Mouse (Mus musculus) CH12.LX (cell line): ENCODE results near the gene Phlda3. TPM values are rescaled to one million over a fixed set of nuclear protein-coding genes. Genes with fewer than 3 reads are reported as not detected.

ENCODE experiments used
- DNase-seq: peaks from one replicate; pipeline ENCODE4 v3.0.0-alpha.2; 2013; ENCODE audit errors: extremely low read depth
- H3K27ac ChIP-seq: 2 replicates; pipeline ENCODE4 v1.5.1; 2012; ENCODE audit warnings: low read depth, mild to moderate bottlenecking, control low read depth, moderate library complexity; ENCODE audit not compliant: insufficient read depth
- H3K27me3 ChIP-seq: replicated peaks from 2 replicates; pipeline ENCODE3; 2012; ENCODE audit warnings: inconsistent platforms
- H3K36me3 ChIP-seq, 2 experiments: replicated peaks in 1 of 2; 2 replicates each; pipeline versions ENCODE3 to v1.6.1; 2012; ENCODE audit warnings: inconsistent platforms in 1 of 2, low read length in 1 of 2, mild to moderate bottlenecking in 1 of 2, mixed read lengths in 1 of 2, moderate library complexity in 1 of 2; ENCODE audit not compliant: control insufficient read depth in 1 of 2, insufficient read depth in 1 of 2
- H3K4me1 ChIP-seq, 2 experiments: 2 replicates each; pipeline ENCODE4 v1.6.1; 2012; ENCODE audit warnings: inconsistent platforms in 1 of 2, moderate library complexity in 1 of 2; ENCODE audit not compliant: insufficient read depth in 2 of 2, control insufficient read depth in 1 of 2
- H3K4me2 ChIP-seq: 2 replicates; pipeline ENCODE4 v1.6.1; 2012; ENCODE audit warnings: low read depth, mild to moderate bottlenecking, control low read depth; ENCODE audit not compliant: poor library complexity, insufficient read depth, severe bottlenecking
- H3K4me3 ChIP-seq, 3 experiments: fragments of 150-350 bp in 1 of 3; sonication (generic) in 1 of 3; replicated peaks in 1 of 3; 2 replicates each; pipeline versions ENCODE3 to v1.5.1; 2011 to 2012; ENCODE audit warnings: low read depth in 2 of 3, low read length in 2 of 3, mild to moderate bottlenecking in 2 of 3, moderate library complexity in 2 of 3, control low read depth in 1 of 3, improper control_type of control experiment in 1 of 3, inconsistent platforms in 1 of 3, mixed read lengths in 1 of 3; ENCODE audit not compliant: poor library complexity in 1 of 3
- H3K79me2 ChIP-seq: replicated peaks from 2 replicates; pipeline ENCODE4 v1.6.1; 2012; ENCODE audit warnings: mild to moderate bottlenecking, moderate library complexity; ENCODE audit not compliant: control insufficient read depth, poor library complexity, insufficient read depth, severe bottlenecking; ENCODE audit errors: extremely low read depth
- H3K9ac ChIP-seq: 2 replicates; pipeline ENCODE4 v1.6.1; 2012; ENCODE audit warnings: low read depth, mild to moderate bottlenecking, control low read depth, moderate library complexity; ENCODE audit not compliant: insufficient read depth
- H3K9me3 ChIP-seq: replicated peaks from 2 replicates; pipeline ENCODE3; 2012; ENCODE audit warnings: low read length, inconsistent platforms, mixed read lengths
- CHD2 ChIP-seq: IDR thresholded peaks from 2 replicates; pipeline ENCODE4 v1.6.1; 2011; ENCODE audit warnings: low read length, improper control_type of control experiment
- CTCF ChIP-seq, 2 experiments: IDR thresholded peaks in 1 of 2; conservative IDR thresholded peaks in 1 of 2; 2 replicates each; pipeline ENCODE4 v1.5.1; 2011 to 2012; ENCODE audit warnings: low read depth in 2 of 2, low read length in 2 of 2, improper control_type of control experiment in 1 of 2, inconsistent platforms in 1 of 2, mild to moderate bottlenecking in 1 of 2, moderate library complexity in 1 of 2
- E2F4 ChIP-seq: IDR thresholded peaks from 2 replicates; pipeline ENCODE4 v1.6.1; 2011; ENCODE audit warnings: low read depth, low read length, improper control_type of control experiment; ENCODE audit not compliant: insufficient replicate concordance
- ELF1 ChIP-seq: IDR thresholded peaks from 2 replicates; pipeline ENCODE4 v1.6.1; 2014; ENCODE audit warnings: low read depth, mild to moderate bottlenecking, inconsistent platforms, low read length, improper control_type of control experiment
- ETS1 ChIP-seq: conservative IDR thresholded peaks from 2 replicates; pipeline ENCODE4 v1.6.1; 2012; ENCODE audit warnings: low read depth, mild to moderate bottlenecking, inconsistent platforms, low read length, improper control_type of control experiment, moderate library complexity
- GABPA ChIP-seq: IDR thresholded peaks from 2 replicates; pipeline ENCODE4 v1.6.1; 2012; ENCODE audit warnings: low read depth, low read length, improper control_type of control experiment, inconsistent platforms; ENCODE audit not compliant: insufficient replicate concordance
- HCFC1 ChIP-seq: IDR thresholded peaks from 2 replicates; pipeline ENCODE4 v1.6.1; 2012; ENCODE audit warnings: low read depth, mild to moderate bottlenecking, inconsistent platforms, low read length, improper control_type of control experiment
- IRF4 ChIP-seq: IDR thresholded peaks from 2 replicates; pipeline ENCODE4 v1.6.1; 2014; ENCODE audit warnings: low read depth, mild to moderate bottlenecking, inconsistent platforms, low read length, improper control_type of control experiment
- JUN ChIP-seq: IDR thresholded peaks from 2 replicates; pipeline ENCODE4 v1.6.1; 2011; ENCODE audit warnings: low read depth, mild to moderate bottlenecking, low read length, improper control_type of control experiment, moderate library complexity; ENCODE audit not compliant: insufficient read depth
- JUND ChIP-seq: conservative IDR thresholded peaks from 2 replicates; pipeline ENCODE4 v1.6.1; 2011; ENCODE audit warnings: low read depth, low read length, improper control_type of control experiment
- KAT2A ChIP-seq: IDR thresholded peaks from 2 replicates; pipeline ENCODE4 v1.6.1; 2012; ENCODE audit warnings: low read length, improper control_type of control experiment, inconsistent platforms; ENCODE audit not compliant: insufficient replicate concordance
- MAFK ChIP-seq: IDR thresholded peaks from 2 replicates; pipeline ENCODE4 v1.6.1; 2011; ENCODE audit warnings: low read length, improper control_type of control experiment; ENCODE audit not compliant: insufficient replicate concordance
- MAX ChIP-seq: IDR thresholded peaks from 2 replicates; pipeline ENCODE4 v1.6.1; 2011; ENCODE audit warnings: low read length, improper control_type of control experiment
- MAZ ChIP-seq: IDR thresholded peaks from 2 replicates; pipeline ENCODE4 v1.6.1; 2012; ENCODE audit warnings: low read depth, mild to moderate bottlenecking, inconsistent platforms, low read length, improper control_type of control experiment, moderate library complexity
- MEF2A ChIP-seq: IDR thresholded peaks from 2 replicates; pipeline ENCODE4 v1.6.1; 2014; ENCODE audit warnings: low read depth, mild to moderate bottlenecking, inconsistent platforms, low read length, improper control_type of control experiment, borderline replicate concordance
- MYC ChIP-seq: IDR thresholded peaks from 2 replicates; pipeline ENCODE4 v1.6.1; 2011; ENCODE audit warnings: low read depth, mild to moderate bottlenecking, improper control_type of control experiment, low read length
- NELFE ChIP-seq: IDR thresholded peaks from 2 replicates; pipeline ENCODE4 v1.6.1; 2011; ENCODE audit warnings: low read depth, low read length, improper control_type of control experiment
- NRF1 ChIP-seq: IDR thresholded peaks from 2 replicates; pipeline ENCODE4 v1.6.1; 2014; ENCODE audit warnings: low read depth, mild to moderate bottlenecking, inconsistent platforms, low read length, improper control_type of control experiment, moderate library complexity
- PAX5 ChIP-seq: IDR thresholded peaks from 2 replicates; pipeline ENCODE4 v1.6.1; 2012; ENCODE audit warnings: low read length, inconsistent platforms, mixed read lengths
- POLR2A ChIP-seq: IDR thresholded peaks from 2 replicates; pipeline ENCODE4 v1.6.1; 2011; ENCODE audit warnings: low read depth, mild to moderate bottlenecking, improper control_type of control experiment, low read length
- RCOR1 ChIP-seq: conservative IDR thresholded peaks from 2 replicates; pipeline ENCODE4 v1.6.1; 2012; ENCODE audit warnings: low read depth, mild to moderate bottlenecking, inconsistent platforms, low read length, improper control_type of control experiment
- SIN3A ChIP-seq: IDR thresholded peaks from 2 replicates; pipeline ENCODE4 v1.6.1; 2012; ENCODE audit warnings: low read length, improper control_type of control experiment, inconsistent platforms
- SMC3 ChIP-seq: IDR thresholded peaks from 2 replicates; pipeline ENCODE4 v1.6.1; 2011; ENCODE audit warnings: low read depth, low read length, improper control_type of control experiment
- UBTF ChIP-seq: IDR thresholded peaks from 2 replicates; pipeline ENCODE4 v1.6.1; 2012; ENCODE audit warnings: low read depth, mild to moderate bottlenecking, inconsistent platforms, low read length, improper control_type of control experiment, moderate library complexity
- USF1 ChIP-seq: IDR thresholded peaks from 2 replicates; pipeline ENCODE4 v1.6.1; 2014; ENCODE audit warnings: low read depth, mild to moderate bottlenecking, inconsistent platforms, low read length, improper control_type of control experiment
- USF2 ChIP-seq: conservative IDR thresholded peaks from 2 replicates; pipeline ENCODE4 v1.6.1; 2011; ENCODE audit warnings: low read depth, low read length, improper control_type of control experiment
- ZC3H11A ChIP-seq: IDR thresholded peaks from 2 replicates; pipeline ENCODE4 v1.6.1; 2012; ENCODE audit warnings: low read depth, mild to moderate bottlenecking, inconsistent platforms, low read length, improper control_type of control experiment
- ZKSCAN1 ChIP-seq: IDR thresholded peaks from 2 replicates; pipeline ENCODE4 v1.6.1; 2012; ENCODE audit warnings: low read depth, inconsistent platforms, low read length, improper control_type of control experiment, borderline replicate concordance
- ZMIZ1 ChIP-seq: IDR thresholded peaks from 2 replicates; pipeline ENCODE4 v1.6.1; 2012; ENCODE audit warnings: low read depth, mild to moderate bottlenecking, inconsistent platforms, low read length, improper control_type of control experiment
- ZNF384 ChIP-seq: IDR thresholded peaks from 2 replicates; pipeline ENCODE4 v1.6.1; 2012; ENCODE audit warnings: low read depth, low read length, improper control_type of control experiment, inconsistent platforms
- dilution Hi-C: fragments of 300-500 bp; cut with MboI; formaldehyde crosslinking; loops from 2 replicates; pipeline ENCODE4 v1.14.3; 2020; ENCODE audit warnings: low sequenced_read_pairs; ENCODE audit not compliant: extremely low pct_unique_long_range_greater_than_20kb, extremely low pct_ligation_motif_present
- in situ Hi-C: fragments of 300-500 bp; cut with MboI; formaldehyde crosslinking; loops from 3 replicates; pipeline ENCODE4 v1.14.3; 2019; ENCODE audit warnings: low sequenced_read_pairs, low pct_ligation_motif_present, low pct_unique_long_range_greater_than_20kb, mixed read lengths
- polyA plus RNA-seq: library from polyadenylated mRNA; unstranded; fragments of >175 nt; gene quantifications from 2 replicates; pipeline ENCODE4 v1.2.1, GENCODE M21; 2012; ENCODE audit warnings: low read depth; ENCODE audit not compliant: insufficient read length
- total RNA-seq, 2 experiments: library from RNA; depleted of rRNA; stranded (reverse); fragments of 300-350 nt in 1 of 2; fragments of >200 nt in 1 of 2; gene quantifications; 2 replicates each; pipeline ENCODE4 v1.2.3; 2012 to 2014

Phlda3 gene
- total and polyA plus RNA-seq, 3 experiments, result 37.5 to 98.1 (median 49.5) TPM

DNA sequence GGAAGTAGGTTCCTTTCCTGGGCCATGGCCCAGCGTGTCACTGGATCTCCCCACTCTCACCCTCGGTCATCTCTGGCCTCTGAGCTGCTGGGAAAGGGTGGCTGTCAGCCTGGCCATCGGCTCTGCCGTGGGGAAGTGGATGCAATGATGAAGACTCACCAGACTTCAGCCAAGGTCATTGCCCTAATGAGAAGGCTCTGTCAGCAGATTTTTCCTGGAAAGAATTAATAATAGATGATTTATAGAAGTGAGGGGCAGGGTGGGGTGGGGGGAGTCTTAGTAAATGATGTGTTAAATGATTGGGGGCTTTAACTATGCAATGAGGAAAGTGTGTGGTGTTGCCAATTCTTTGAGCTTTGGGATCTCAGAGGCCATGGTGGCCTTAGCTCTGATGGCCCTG lies 19.7 kb upstream of the Phlda3 start:
- no peak for DNase-seq
- in situ Hi-C loops, result no loop called here
- dilution Hi-C loops, result no loop called here
- no peak overlapping the region for H3K9ac ChIP-seq
- H3K27me3 ChIP-seq, result no peaks in the 10 kb centered on the region
- no peak overlapping the region for H3K27ac ChIP-seq
- peaks cover 34 to 79% of the 10 kb centered on the region in 2 experiments for H3K36me3 ChIP-seq
- H3K4me2 ChIP-seq, result no peak overlapping the region
- no peaks in the 10 kb centered on the region for H3K9me3 ChIP-seq
- TF ChIP-seq CTCF (conservative IDR thresholded peaks at IDR 0.05 in 1 of 2, IDR thresholded peaks at IDR 0.05 in 1 of 2; ENCODE audit: low read depth in 2 of 2, low read length in 2 of 2), result no peak
- TF ChIP-seq HCFC1, result no peak
- TF ChIP-seq E2F4, result no peak
- no peak for TF ChIP-seq ZKSCAN1
- no peak for TF ChIP-seq GABPA
- TF ChIP-seq ZC3H11A, result no peak
- no peak for TF ChIP-seq MAZ
- no peak for TF ChIP-seq MEF2A
- TF ChIP-seq NRF1, result no peak
- TF ChIP-seq JUND, result no peak
- no peak for TF ChIP-seq ZMIZ1
- TF ChIP-seq RCOR1, result no peak
- TF ChIP-seq SMC3, result no peak
- TF ChIP-seq ZNF384, result no peak
- no peak for TF ChIP-seq NELFE
- no peak for TF ChIP-seq SIN3A
- peaks cover 5 to 10% of the 10 kb centered on the region in 2 experiments; a peak in 3 of 4 replicates for H3K4me1 ChIP-seq
- H3K79me2 ChIP-seq, result no peaks in the 10 kb centered on the region
- H3K4me3 ChIP-seq, result no peak overlapping the region

DNA sequence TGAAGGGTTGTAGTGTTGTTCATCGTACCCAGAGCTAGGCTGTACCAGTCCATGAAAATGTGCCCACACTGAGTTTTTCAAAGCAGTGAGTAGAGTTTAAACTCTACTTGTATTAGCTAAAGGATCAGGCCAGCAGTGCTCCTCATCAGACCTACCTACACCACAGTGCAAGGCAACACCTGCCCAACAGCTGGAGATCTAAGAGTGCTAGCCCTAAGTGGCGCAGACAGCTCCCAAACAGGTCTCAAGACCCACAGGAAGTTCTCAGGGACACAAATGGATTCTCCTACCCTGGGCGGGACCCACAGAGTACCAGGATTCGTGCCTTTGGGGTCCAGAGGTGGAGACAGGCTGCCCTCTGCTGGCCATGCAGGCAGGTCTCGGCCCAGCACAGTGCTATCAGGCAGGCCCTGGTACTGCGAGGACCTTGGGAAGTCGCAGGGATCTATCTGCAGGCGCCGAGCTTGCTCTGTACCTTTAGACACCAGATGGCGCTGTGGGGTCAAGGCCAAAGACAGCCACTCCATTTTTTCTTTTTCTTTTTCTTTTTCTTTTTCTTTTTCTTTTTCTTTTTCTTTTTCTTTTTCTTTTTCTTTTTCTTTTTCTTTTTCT lies 13.1 kb upstream of the Phlda3 start:
- Histone ChIP-seq H3K9ac (no peak overlapping the region), H3K4me1 (peaks cover 20 to 54% of the 10 kb centered on the region in 2 experiments), H3K4me3 (no peak overlapping the region), H3K9me3 (no peaks in the 10 kb centered on the region), H3K36me3 (peaks cover 19 to 41% of the 10 kb centered on the region in 2 experiments), H3K4me2 (no peak overlapping the region), H3K79me2 (no peaks in the 10 kb centered on the region), H3K27ac (no peak overlapping the region), H3K27me3 (peaks cover 4% of the 10 kb centered on the region)
- peak; percentile 94 for DNase-seq
- in situ Hi-C loops (loop anchor here (5.0 kb wide), 1 partner anchor 34 kb away; no protein-coding TSS in a partner anchor), dilution Hi-C loops (no loop called here)
- peak; percentile 71 for TF ChIP-seq ZNF384
- TF ChIP-seq IRF4, result peak; percentile 76
- no peak for TF ChIP-seq USF1
- no peak for TF ChIP-seq ZMIZ1
- peak; percentile 22; the same call in 1 of the 2 replicates for TF ChIP-seq HCFC1
- TF ChIP-seq NRF1, result peak; percentile 31; the same call in 1 of the 2 replicates
- peak; percentile 61; the same call in 1 of the 2 replicates for TF ChIP-seq MEF2A
- peak; percentile 40; the same call in 1 of the 2 replicates for TF ChIP-seq ELF1
- no peak for TF ChIP-seq GABPA
- no peak for TF ChIP-seq MAFK
- no peak for TF ChIP-seq KAT2A
- no peak for TF ChIP-seq MAX
- no peak for TF ChIP-seq POLR2A
- TF ChIP-seq UBTF, result no peak
- TF ChIP-seq JUN, result no peak
- TF ChIP-seq SMC3, result peak; percentile 97
- TF ChIP-seq E2F4, result no peak
- no peak for TF ChIP-seq CHD2
- TF ChIP-seq MYC, result no peak; the same call in 1 of the 2 replicates
- TF ChIP-seq USF2, result no peak
- TF ChIP-seq NELFE, result peak; percentile 69; the same call in 1 of the 2 replicates
- TF ChIP-seq ETS1, result no peak
- no peak for TF ChIP-seq PAX5
- TF ChIP-seq JUND, result no peak
